Mouse (Mus musculus) lung, adult 10 weeks (tissue): ENCODE measurements around the gene Slc43a3. TPM values are rescaled to one million over a fixed set of nuclear protein-coding genes. Genes with fewer than 3 reads are reported as not detected.

Experiments
- polyA plus RNA-seq: library from polyadenylated mRNA; stranded (reverse); fragments of 350-450 nt; fragmentation: Illumina TruSeq; extraction: RNeasy Lipid Tissue Mini Kit (QIAGEN cat#74804); gene quantifications from one replicate; pipeline ENCODE4 v1.2.3, GENCODE M21; 2014; ENCODE audit warnings: low read depth, low replicate concordance; ENCODE audit not compliant: insufficient read depth

Gene Slc43a3
- polyA plus RNA-seq: 127 TPM

DNA sequence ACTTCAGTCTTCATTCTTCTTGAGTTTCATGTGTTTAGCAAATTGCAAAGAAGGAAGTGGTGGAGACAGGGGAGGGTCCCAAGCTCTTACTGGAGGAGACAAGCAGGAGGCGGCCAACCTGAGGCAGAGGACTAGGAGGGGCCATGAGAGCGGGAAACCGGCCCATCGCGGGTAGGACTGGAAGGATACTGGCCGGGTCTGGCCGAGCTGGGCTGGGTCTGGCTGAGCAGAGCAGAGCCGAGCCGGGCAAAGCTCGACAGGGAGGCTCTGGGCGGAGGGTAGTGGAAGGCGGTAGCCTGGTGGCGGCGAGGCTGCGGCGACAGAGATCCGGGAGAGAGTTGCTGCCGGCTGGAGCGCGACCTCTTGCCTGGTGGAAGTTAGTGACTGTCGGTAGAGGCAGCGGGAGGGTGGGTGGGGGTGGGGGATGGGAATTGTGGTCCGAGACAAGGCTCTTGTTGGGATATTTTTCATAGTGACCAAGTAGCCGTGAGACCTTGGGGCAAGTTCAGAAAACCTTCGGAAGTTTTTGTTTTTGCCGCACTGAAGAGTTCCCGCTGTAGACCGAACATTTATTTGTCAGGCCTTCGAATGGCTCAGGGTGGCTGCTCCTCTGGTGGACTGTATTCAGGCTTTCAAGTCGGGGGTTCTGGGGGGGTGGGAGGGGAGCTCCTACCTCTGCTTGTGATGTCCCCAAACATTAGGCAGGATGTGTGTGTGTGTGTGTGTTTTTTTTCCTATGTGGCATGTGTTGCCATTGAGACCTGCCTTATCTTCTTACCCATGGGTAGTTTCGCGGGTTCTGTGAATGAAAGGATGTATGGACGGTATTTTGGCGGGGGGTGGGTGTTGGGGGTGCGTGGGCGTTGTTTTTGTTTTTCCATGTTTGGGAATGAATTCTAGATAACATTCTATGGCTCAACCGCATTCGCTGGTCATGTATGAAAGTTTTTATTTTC lies at the start of gene Slc43a3:
Gene Slc43a3, plus strand, starts transcription at position 106 of the 956 bp plus-strand sequence.

DNA sequence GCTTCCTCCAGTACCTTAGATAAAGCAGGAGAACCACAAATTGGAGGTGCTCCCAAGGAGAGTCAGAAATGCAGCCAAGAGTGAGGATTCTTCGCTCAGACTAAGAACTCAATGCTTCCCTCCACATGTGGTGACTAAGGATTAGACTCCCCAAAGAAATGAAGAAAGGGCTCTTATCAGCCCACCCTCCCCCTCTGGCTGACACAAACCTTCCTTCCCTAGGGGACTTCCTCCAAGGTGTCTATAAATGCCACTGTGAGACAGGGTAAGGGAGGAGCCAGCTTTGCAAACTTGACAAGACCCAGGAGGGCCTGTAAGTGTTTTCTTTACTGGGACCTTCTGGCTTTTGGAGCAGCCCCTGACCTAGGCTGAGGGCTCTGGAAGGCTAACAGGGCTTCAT lies 43.8 kb downstream of the Slc43a3 start, which contains the start of gene Prg2:
Gene Prg2, plus strand, starts transcription at position 274 of the 400 bp plus-strand sequence.

DNA sequence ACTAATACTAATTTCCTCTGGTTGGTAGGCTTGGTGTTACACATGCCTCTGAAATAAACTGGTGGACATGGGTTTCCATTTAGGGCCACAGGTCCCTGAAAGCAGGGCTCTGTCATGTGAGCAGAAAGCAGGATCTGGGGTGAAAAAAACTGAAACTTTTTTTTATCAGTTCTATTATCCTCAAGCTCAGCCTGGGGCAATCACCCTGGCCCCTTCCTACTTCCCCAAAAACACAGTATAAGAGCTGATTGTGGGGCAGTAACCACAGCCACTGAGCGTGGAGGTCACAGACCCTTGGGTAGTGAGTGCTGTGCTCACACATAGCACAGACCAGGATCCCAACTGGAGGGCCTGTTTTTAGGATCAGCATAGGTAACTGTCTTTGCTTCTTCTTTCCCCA lies 51.6 kb downstream of the Slc43a3 start, which contains the start of gene Prg3:
Gene Prg3, plus strand, starts transcription at position 286 of the 400 bp plus-strand sequence.

Other genes with a start within 250 kb of the Slc43a3 start
- gene Zdhhc5, start 221.4 kb upstream of the Slc43a3 start, polyA plus RNA-seq: 13.1 TPM
- 14.5 TPM for gene Clp1, start 209.2 kb upstream of the Slc43a3 start, polyA plus RNA-seq
- gene Ypel4, start 202.5 kb upstream of the Slc43a3 start, polyA plus RNA-seq: 1.1 TPM
- gene Gm19426, start 192.9 kb upstream of the Slc43a3 start, polyA plus RNA-seq: 7.0 TPM
- 324 TPM for gene Serping1, start 161.1 kb upstream of the Slc43a3 start, polyA plus RNA-seq
- 63.0 TPM for gene Ube2l6, start 137.8 kb upstream of the Slc43a3 start, polyA plus RNA-seq
- 0.18 TPM for gene Smtnl1, start 113.9 kb upstream of the Slc43a3 start, polyA plus RNA-seq
- gene Timm10, start 109.6 kb upstream of the Slc43a3 start, polyA plus RNA-seq: 25.9 TPM
- gene Slc43a1, start 97.7 kb upstream of the Slc43a3 start, polyA plus RNA-seq: 4.2 TPM
- 1.1 TPM for gene Rtn4rl2, start 49.9 kb upstream of the Slc43a3 start, polyA plus RNA-seq
- gene Prg2, start 43.9 kb downstream of the Slc43a3 start, polyA plus RNA-seq: 0.52 TPM
- not detected for gene Prg3, start 51.6 kb downstream of the Slc43a3 start, polyA plus RNA-seq
- 56.9 TPM for gene Ssrp1, start 100.7 kb downstream of the Slc43a3 start, polyA plus RNA-seq
- not detected for gene P2rx3, start 100.9 kb downstream of the Slc43a3 start, polyA plus RNA-seq
- 28.1 TPM for gene Tnks1bp1, start 111.4 kb downstream of the Slc43a3 start, polyA plus RNA-seq
- gene Aplnr, start 199.6 kb downstream of the Slc43a3 start, polyA plus RNA-seq: 17.3 TPM